Mouse (Mus musculus) C2C12 (cell line): ENCODE results near the gene Mrpl12. TPM values are rescaled to one million over a fixed set of nuclear protein-coding genes. Genes with fewer than 3 reads are reported as not detected.

Experiments
- H3K27me3 ChIP-seq: one replicate; pipeline ENCODE4 v1.6.1; 2011; ENCODE audit not compliant: control insufficient read depth, insufficient read depth, insufficient read length
- H3K36me3 ChIP-seq: one replicate; pipeline ENCODE4 v1.6.1; 2011; ENCODE audit not compliant: control insufficient read depth, insufficient read depth
- H3K4me3 ChIP-seq: one replicate; pipeline ENCODE4 v1.5.1; 2011; ENCODE audit warnings: mild to moderate bottlenecking, control low read depth; ENCODE audit not compliant: poor library complexity, insufficient read depth, severe bottlenecking
- H3K79me2 ChIP-seq: one replicate; pipeline ENCODE4 v1.6.1; 2011; ENCODE audit not compliant: control insufficient read depth, insufficient read depth
- H3K79me3 ChIP-seq: one replicate; pipeline ENCODE4 v1.6.1; 2011; ENCODE audit warnings: low read depth, control low read depth
- H3ac ChIP-seq: one replicate; pipeline ENCODE3; 2011; ENCODE audit warnings: low read depth; ENCODE audit not compliant: control insufficient read depth, insufficient read length
- CEBPB ChIP-seq: IDR thresholded peaks from one replicate; pipeline ENCODE4 v1.6.1; 2011; ENCODE audit warnings: low read depth, mild to moderate bottlenecking, control low read depth, moderate library complexity
- CTCF ChIP-seq: IDR thresholded peaks from one replicate; pipeline ENCODE4 v1.5.1; 2011; ENCODE audit not compliant: control insufficient read depth, insufficient read depth, insufficient read length
- FOSL1 ChIP-seq: IDR thresholded peaks from one replicate; pipeline ENCODE4 v1.8.0; 2011; ENCODE audit warnings: mild to moderate bottlenecking, low read length; ENCODE audit not compliant: poor library complexity, insufficient read depth, severe bottlenecking
- MAX ChIP-seq: IDR thresholded peaks from one replicate; pipeline ENCODE4 v1.6.1; 2011; ENCODE audit warnings: mild to moderate bottlenecking, control low read depth
- MYOD1 ChIP-seq: IDR thresholded peaks from one replicate; pipeline ENCODE4 v1.6.1; 2011; ENCODE audit warnings: low read depth; ENCODE audit not compliant: control insufficient read depth, insufficient read length
- MYOG ChIP-seq: IDR thresholded peaks from one replicate; pipeline ENCODE4 v1.6.1; 2011; ENCODE audit not compliant: control insufficient read depth, insufficient read length; ENCODE audit errors: extremely low read depth
- USF1 ChIP-seq: IDR thresholded peaks from one replicate; pipeline ENCODE4 v1.6.1; 2011; ENCODE audit warnings: low read depth, mild to moderate bottlenecking, control low read depth, moderate library complexity
- polyA plus RNA-seq: library from polyadenylated mRNA; unstranded; fragments of >200 nt; fragmentation: generic; extraction: Trizol; gene quantifications from one replicate; pipeline ENCODE4 v1.2.1, GENCODE M21; 2012; ENCODE audit warnings: missing spikeins

Gene Mrpl12
- polyA plus RNA-seq, 1 experiment = 338 TPM

- Histone ChIP-seq H3ac (no peak overlapping the region), H3K79me2 (no peaks in the 10 kb centered on the region), H3K36me3 (no peaks in the 10 kb centered on the region), H3K27me3 (no peaks in the 10 kb centered on the region), H3K4me3 (no peak overlapping the region), H3K79me3 (no peaks in the 10 kb centered on the region)
- TF ChIP-seq CTCF = peak; percentile 95
- no peak for TF ChIP-seq MYOG
These were observed 31.2 kb downstream of the Mrpl12 start for GRCm38 (mm10) chr11:120515611-120516010.

DNA sequence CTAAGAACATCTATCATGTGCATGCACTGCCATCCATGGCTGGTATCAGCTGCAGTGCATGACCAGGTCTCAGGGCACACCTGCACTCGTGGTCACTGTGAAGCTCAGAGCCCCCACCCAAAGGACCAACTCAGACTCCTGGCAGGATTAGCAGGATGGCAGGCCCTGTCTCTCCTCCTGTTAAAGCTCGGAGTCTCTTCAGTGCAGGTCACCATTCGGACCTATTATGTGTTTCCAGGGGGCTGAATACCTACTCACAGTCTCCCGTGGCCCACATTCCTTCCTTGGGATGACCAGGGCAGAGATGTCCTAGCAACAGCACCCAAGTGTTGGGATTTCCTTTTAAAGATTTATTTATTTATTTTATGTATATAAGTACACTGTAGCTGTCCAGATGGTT, 32.7 kb downstream of the Mrpl12 start:
- Histone ChIP-seq H3K4me3 (no peak overlapping the region), H3ac (no peak overlapping the region), H3K27me3 (no peaks in the 10 kb centered on the region), H3K79me3 (no peaks in the 10 kb centered on the region), H3K79me2 (no peaks in the 10 kb centered on the region), H3K36me3 (no peaks in the 10 kb centered on the region)
- TF ChIP-seq MAX (no peak), USF1 (no peak), MYOG (no peak), FOSL1 (no peak), CTCF (no peak), MYOD1 (no peak), CEBPB (no peak)

DNA sequence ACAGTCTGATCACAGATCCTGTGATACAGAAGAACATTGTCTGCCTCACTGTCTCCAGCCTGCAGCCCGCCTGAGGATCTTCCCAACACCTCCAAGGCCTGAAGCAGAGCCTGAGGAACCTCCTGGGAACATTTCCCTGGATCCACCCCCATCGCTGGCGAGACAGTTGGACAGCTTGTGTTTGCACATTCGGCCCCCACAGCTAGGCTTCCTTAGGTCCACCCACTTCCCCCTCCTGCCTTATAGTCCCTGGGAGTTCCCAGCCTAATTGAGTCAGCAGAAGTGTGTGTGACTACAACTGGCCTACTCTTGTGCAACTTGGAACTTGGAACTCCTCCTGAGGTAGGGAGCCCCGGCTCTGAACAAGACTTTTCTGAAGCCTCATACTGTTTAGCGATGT, 33.6 kb downstream of the Mrpl12 start:
- Histone ChIP-seq H3K4me3 (no peak overlapping the region), H3K79me3 (no peaks in the 10 kb centered on the region)

GRCm38 (mm10) chr11:120518558-120518957, 34.1 kb downstream of the Mrpl12 start:
- TF ChIP-seq FOSL1 (no peak), CTCF (no peak), USF1 (no peak), MAX (no peak), CEBPB (no peak), MYOG (no peak), MYOD1 (no peak)
- Histone ChIP-seq H3K79me2 (no peaks in the 10 kb centered on the region), H3K4me3 (no peak overlapping the region), H3K79me3 (no peaks in the 10 kb centered on the region), H3K36me3 (no peaks in the 10 kb centered on the region), H3ac (no peak overlapping the region), H3K27me3 (no peaks in the 10 kb centered on the region)

More for the DNA sequence above, 33.6 kb downstream of the Mrpl12 start:
- H3K36me3 ChIP-seq = no peaks in the 10 kb centered on the region
- no peaks in the 10 kb centered on the region for H3K27me3 ChIP-seq
- no peaks in the 10 kb centered on the region for H3K79me2 ChIP-seq
- H3ac ChIP-seq = no peak overlapping the region
- no peak for TF ChIP-seq MYOG
- no peak for TF ChIP-seq FOSL1
- TF ChIP-seq CTCF = no peak
- TF ChIP-seq MYOD1 = no peak
- no peak for TF ChIP-seq MAX
- TF ChIP-seq CEBPB = peak; percentile 59
- no peak for TF ChIP-seq USF1

- H3K36me3 ChIP-seq = no peaks in the 10 kb centered on the region
- H3ac ChIP-seq = no peak overlapping the region
- TF ChIP-seq FOSL1 (no peak), CEBPB (no peak), MYOG (no peak), CTCF (no peak), MYOD1 (no peak), USF1 (no peak)
- no peaks in the 10 kb centered on the region for H3K79me3 ChIP-seq
- H3K4me3 ChIP-seq = no peak overlapping the region
- H3K79me2 ChIP-seq = no peaks in the 10 kb centered on the region
- no peaks in the 10 kb centered on the region for H3K27me3 ChIP-seq
These were observed 35.3 kb downstream of the Mrpl12 start for GRCm38 (mm10) chr11:120519738-120520137.

DNA sequence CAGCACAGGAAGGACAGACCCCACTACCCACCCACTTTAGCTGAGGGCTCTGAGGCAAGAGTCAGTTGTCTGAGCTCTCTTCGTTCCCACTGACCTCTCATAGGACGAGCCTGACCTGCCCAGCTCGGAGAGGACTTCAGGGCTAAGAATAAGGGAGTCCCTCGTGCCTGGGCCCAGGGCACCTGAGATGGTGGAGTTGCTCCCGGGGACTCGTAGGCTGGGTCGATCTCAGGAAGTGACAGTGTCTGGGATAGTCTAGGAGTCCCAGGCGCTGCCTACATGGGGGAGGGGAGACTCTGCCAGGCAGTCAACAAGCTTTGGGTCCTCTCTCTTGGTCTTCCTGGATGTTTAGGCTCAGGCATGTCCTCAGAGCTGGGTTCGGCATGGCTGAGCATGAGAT, 36.1 kb downstream of the Mrpl12 start:
- Histone ChIP-seq H3K4me3 (no peak overlapping the region), H3ac (no peak overlapping the region), H3K27me3 (no peaks in the 10 kb centered on the region), H3K79me3 (no peaks in the 10 kb centered on the region), H3K36me3 (no peaks in the 10 kb centered on the region), H3K79me2 (no peaks in the 10 kb centered on the region)
- TF ChIP-seq MYOD1 = no peak
